Mouse (Mus musculus): Measurements from ENCODE around the gene Pcbp1.

Gene Pcbp1

DNA sequence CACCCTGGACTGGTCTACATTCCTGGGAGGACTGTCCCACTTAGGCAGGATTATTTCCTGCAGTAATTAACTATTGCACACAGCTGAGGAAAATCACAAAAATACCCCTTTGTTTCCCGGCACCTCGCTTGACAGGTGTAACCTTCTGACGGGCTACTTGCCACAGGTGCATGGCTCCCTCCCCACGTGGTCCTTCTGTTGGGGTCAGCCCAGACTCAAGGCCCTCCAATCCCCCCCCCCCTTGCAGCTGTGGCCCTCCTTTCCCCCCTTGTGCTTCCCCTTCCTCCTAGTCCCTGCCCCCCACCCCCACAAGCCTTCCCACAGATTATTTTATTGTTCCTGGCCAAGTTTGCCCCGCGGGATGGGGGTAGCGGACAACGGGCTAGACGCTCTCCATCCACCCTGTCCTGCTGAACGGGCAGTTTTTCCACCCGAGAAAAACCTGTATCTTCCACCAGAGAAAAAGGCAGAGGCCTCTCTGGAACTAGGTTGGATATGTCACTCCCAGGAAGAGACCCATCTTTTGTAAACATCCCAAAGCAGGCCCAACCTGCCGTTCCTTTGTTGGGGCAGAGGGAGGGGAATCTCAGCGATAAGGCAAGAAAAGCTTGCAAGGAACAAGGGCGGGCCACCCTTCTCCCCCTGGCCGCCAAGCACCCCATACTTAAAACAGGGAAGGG, 2.2 kb downstream of the Pcbp1 start:
- peak; percentile 49 for DNase-seq (ENCODE audit: low spot score)

DNA sequence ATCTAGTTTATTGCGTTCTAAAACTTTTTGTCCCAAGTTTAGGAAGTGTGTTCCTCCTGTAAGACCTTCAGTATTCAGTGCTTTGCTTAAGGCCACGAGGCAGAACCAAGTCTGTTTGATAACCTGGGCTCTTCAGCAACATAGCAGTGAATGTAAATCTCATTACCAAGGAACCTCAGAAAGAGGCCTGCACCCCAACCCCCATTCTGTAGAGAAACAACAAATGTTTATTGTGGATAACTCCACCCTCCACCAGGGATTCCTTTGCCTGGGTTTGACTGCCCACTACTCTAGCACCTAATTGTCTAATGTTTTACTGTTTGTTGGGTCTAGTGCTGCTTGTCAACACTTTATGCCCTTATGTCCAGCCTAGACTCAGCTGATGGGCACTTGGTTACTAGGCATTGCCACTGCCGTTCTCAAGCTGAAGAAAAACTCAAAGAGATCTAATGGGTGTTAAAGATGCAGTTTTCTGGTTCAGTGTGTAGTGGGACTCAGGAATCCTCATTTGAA, 2.8 kb downstream of the Pcbp1 start:
- peak; percentile 47 for DNase-seq (ENCODE audit: low spot score)

DNA sequence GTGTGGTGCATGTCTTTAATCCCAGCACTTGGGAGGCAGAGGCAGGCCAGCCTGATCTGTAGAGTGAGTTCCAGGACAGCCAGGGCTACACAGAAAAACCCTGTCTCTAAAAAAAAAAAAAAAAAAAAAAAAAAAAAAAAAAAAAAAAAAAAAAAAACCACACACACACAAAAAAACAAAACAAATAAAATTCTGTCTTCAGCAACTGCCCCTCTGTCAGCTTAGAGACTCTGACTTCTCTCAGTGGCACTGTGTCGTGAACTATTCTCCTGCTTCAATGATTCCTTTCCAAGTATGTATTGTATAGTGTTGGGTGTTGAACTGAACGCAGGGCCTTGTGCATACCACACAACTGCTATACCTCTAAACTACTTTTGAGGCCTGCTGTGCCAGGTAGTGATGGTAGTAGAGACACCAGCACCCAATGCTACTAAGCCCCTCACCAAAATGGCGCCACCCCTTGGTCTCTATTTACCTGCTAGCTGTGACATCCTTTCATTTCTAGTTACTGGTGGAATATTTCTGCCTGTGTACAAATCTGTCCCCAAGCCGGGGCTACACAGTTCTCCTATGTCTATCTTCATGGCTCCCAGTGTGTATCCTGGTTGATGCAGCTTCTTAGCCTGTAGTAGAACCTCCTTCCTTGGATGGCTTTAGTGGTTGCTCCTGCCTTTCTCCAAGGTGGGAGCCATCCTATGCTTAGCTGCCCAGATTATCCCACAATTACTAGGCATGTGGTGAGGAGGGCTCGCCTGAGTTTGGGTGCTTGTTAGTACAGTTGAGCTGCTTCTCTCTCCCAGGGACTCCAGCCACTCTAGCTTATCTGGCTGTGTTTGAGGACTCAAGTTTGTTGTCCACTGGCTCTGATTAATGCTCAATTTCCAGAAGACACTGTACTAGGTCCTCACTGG, 3.9 kb downstream of the Pcbp1 start:
- peak; percentile 59 for DNase-seq (ENCODE audit: low spot score)

DNA sequence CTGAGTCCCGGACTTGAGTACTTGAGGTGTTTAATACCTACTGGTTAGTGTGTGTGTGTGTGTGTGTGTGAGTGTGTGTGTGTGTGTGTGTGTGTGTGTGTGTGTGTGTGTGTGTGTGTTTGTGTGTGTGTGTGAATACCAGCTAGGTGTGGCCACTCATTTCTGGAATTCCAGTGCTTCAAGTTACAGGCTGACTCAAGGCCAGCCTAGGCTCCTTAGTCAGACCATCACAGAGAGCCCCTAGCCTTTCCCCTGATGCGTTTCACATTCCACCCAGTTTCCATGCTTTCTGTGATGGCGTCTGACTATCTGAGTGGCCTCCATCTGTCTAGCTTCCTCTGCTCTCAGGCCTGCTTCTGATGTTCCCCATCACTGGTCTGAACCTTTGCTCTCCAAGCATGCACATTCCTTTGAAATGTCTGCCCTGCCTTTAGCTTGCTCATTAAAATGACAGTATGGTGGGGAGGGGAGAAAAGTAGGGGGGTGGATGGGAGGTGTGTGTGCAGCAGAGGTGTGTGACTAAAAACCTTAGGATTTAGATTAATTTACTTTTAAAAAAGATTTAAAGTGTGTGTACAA, 6.3 kb downstream of the Pcbp1 start:
- no peak for DNase-seq (ENCODE audit: low spot score)

DNA sequence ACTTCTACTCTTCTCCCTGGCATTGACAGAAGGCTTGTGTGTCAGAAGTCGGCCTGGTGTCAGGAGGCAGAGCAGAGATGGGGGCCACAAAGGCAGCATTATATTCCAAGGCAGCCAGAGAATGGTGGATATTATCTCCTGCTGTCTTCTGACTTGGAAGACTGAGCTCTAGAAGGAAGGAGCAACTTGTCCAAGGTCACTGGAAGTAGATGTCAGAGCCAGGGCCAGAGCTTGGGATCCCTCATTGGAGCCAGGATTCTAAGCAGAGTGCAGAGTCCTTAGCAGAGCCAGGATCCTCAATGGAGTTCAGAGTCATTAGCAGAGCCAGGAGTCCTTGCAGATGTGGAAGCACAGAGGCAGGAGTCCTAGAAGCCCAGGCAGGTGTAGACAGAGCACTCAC, 10.1 kb downstream of the Pcbp1 start:
- DNase-seq (ENCODE audit: low spot score), result peak; percentile 81

DNA sequence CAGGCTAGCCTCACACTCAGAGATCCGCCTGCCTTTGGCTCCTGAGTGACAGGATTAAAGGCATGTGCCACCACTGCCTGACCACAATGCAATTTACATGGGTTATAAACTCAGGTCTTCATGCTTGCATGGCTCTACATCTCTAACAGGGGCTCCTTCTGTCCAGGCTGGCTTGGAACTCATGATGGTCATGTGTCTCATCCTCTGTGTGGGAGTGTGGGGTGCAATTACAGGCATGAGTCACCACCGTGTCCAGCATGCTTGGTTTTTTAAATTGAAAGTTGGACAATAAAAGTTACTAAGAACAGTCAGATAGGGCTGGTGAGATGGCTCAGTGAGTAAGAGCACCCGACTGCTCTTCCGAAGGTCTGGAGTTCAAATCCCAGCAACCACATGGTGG, 12.8 kb downstream of the Pcbp1 start:
- no peak for DNase-seq (ENCODE audit: low spot score)

DNA sequence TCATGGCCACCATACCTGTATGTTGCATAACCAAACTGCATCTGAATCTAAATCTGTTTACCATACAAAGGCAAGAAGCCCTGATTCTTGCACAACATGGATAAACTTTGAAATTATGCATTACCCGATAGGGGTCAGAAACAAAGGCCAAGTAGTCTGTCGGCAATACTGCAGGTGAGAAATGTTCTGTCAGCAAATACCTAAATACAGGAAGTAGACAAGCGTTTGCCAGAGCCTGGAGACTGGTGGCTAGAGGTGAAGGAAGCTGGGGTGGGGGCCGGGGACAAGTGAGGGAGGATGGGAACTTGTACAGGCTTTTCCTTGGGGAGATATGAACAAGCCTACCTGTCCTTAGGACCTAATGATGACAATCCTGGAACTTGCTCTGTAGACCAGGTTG, 15.1 kb downstream of the Pcbp1 start:
- no peak for DNase-seq (ENCODE audit: low spot score)

DNA sequence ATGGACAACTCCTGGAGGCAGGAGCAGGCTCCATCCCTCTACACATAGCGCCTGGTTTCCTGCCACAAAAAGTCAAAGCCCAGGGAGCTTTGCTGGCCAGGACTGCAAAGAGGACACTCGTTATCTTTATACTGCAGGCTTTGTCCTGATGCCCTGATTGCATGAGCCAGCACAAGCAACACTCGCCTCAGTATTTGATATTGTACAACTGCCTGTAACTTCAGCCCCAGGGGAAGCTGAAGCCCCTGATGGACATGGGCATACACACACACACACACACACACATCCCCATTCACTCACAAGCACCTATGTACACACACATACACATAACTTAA, 16.3 kb downstream of the Pcbp1 start:
- no peak for DNase-seq (ENCODE audit: low spot score)

DNA sequence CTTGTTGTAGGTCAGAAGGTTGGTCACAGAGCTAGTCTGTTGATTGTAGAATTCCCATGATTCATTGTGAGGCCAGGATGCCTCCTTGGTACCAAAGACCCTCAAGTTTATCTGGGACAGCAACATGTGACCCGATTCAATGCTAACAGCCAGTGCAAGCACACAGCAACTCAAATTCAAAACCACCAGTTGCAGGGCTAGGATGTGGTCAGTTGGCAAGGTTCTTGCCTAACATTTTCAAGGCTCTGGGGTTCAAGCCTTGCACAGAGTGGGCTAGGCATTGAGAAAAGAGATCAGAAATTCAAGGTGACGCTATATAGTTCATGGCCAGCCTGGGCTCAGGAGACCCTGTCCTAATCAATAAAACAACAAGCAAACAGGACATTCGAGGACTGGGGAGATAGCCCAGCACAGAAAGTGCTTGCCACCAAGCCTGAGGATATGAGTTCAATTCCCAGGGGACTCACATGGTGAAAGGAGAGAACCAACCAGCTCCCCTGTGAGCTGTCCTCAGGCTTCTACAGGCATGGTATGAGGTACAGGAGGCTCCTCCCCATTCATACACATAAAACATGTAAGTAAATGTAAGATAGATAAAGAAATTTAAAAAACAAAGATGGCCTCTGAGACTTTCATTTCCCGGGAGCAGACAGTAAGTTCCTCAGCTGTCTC, 16.8 kb downstream of the Pcbp1 start:
- no peak for DNase-seq (ENCODE audit: low spot score)

DNA sequence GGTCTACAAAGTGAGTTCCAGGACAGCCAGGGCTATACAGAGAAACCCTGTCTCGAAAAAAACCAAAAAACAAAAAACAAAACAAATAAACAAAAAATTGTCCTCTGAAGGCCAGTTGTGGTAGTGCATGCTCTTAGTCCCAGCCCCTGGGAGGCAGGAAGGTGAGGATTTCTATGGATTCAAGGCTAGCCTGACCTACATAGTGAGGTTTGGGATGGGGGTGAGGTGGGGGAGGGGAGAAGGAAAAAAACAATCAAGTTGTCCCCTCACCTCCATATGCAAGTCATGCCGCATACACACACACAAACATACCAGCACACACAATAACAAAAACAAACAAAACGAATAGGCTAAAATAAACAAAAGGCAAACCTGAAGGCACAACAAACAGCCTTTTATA, 17.4 kb downstream of the Pcbp1 start:
- no peak for DNase-seq (ENCODE audit: low spot score)

DNA sequence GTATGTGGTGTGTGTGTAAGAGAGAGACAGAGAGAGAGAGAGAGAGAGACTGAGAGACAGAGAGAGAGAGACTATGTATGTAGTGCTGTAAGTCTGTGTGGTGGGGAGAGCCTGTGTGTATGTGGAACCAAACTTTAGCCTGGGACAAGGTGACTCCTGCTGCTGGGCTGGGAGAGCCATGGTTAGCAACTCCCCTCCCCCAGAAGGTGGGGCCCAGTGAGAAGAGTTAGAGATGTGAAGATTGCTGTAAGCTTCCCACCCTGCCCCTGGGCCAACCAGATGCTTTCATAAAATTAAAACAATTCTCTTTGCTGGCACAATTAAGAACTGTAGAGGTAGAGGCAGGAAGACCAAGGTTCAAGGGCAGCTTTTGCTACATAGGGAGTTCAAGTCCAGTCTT, 19.0 kb downstream of the Pcbp1 start:
- DNase-seq (ENCODE audit: low spot score), result no peak

DNA sequence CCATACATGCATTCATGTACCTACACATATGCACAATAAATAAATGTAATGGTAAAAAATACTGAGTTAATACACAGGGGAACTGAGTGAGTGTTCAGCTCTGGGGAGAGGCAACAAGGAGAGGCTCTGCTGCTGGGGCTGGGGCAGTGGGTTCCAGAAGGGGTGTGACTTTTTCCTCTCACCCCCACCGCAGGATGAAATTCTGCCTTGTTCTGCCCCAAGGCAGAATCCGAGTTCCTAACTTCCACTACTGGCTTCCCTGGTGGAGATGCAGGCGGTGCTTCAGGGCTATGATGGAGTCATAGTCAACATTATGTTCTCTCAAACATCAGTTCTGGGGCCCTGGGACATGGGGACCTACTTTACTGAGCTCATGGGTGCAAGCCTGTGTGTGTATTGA, 19.8 kb downstream of the Pcbp1 start:
- DNase-seq (ENCODE audit: low spot score), result no peak

DNA sequence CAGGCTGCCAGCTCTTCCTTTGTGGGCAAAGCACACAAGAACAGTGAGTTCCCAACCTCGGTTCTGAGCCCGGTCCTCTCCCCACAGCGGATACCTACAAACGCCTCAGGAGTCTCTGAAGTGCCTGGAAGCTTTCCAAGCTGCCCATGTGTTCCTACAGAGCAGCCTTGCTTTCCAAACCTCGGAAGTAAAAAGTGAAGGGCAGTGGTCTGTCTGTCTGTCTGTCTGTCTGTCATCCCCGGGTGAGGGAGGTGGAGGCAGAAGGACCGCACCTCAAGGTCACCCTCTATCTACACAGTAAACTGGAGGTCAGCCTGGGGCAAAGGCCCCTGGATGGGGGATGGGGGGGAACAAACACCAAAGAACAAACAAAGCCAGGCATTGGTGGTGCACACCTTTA, 20.4 kb downstream of the Pcbp1 start:
- DNase-seq (ENCODE audit: low spot score), result no peak

DNA sequence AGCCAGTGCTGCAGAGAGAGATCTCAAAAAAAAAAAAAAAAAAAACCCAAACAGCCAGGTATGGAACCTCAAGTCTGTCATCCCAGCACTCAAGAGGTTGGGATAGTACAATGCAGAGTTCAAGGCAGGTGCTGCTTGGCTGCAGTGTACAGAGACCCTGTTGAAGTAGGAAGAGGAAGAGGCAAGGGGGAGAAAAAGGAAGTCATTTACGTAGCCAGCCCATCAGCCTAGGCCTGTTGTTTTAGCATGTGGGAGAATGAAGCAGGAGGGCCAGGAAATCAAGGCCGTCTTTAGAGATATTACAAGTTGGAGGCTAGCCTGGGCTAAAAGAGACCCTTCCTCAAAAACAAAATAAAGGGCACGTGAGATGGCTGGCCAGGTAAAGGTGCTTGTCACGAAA, 22.6 kb downstream of the Pcbp1 start:
- DNase-seq (ENCODE audit: low spot score), result no peak

DNA sequence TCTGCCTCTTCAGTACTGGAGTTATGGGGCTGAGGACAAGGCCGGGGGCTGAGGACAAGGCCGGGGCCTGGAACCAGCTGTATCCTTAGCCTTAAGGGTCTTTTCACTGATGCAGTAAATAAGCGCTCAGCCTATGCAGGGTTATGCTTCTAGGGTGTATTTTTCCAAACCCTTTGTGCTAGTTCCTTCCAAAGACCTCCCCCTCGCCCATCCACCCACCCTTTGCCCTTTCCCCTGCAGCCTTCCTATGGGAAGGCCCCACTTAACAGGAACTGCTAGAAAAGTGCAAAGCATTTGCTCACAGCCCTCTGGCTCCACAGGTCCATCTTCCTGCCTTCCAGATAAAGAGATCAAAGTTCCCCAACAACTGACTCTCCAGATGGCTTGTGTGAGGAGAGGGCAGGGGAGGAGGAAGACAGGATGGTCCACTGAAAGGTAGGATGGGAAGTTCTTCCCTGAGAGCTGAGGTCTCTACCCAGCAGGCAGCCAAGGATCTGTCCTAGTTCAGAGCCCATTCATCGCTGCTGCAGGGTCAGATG, 26.5 kb downstream of the Pcbp1 start:
- DNase-seq (ENCODE audit: low spot score), result no peak

DNA sequence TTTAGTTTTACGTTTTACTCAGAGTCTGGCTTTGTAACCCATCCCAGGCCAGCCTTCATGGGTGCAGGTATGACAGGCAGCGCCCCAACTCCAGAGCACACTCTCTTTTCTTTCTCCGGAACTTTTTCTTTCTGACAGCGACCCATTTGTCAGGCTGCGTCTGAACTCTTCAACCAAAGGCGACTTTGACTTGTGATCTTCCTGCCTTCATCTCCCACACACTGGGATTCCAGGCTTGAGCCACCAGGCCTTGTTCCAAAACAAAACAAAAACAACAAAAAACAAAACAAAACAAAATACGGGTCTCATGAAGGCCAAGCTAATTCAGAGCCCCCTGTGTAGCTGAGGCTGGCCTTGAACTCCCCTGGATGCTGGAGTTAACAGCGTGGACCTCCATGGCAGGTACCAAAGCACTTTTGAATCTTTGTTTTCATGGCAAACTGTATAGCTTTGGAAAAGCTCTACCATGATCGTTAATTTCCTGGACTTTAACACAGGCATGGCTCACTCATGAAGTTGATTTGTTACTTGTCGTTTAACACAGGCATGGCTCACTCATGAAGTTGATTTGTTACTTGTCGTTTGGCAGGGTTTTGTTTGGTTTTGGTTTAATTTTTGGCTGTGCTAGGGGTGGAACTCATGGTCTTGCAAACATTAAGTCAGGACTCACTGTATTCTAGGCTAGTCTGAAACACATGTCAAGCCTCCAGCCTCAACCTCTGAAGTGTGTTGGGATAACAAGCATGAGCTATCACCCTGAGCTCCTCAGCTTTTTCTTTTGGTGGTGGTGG, 28.0 kb downstream of the Pcbp1 start:
- no peak for DNase-seq (ENCODE audit: low spot score)

DNA sequence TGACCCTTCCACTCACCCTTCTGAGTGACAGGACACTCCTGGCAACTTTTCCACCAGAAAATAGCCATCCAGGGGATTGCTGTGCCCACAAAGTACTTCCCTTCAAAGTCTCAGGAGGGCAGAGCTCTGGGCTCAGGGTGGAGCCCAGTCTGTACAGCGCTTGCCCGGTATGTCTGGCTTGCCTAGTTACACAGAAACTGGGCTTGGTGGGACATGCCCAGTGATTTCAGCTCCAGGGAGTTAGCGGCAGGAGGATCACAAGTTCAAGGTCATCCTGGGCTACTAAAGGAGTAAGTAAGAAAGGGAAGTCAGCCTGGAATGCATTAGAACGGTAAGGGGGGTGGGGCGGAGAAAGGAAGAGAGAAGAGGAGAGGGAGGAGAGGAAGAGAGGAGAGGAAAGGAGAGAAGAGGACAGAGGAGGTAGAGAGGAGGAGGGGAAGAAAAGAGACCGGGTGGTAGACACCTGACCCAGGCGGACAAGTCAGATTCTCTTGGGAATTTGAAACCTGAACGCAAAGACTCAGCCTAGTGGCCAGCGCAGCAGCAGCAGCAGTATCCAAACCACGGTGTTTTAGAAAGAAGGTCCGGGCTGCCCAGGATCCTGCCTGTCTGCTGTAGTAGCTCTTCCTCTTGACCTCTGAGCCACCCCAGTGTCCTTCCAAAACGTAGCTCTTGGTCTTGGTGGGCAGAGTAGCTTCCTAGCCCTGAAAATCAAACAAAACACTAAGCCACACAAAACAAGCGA, 28.9 kb downstream of the Pcbp1 start:
- DNase-seq (ENCODE audit: low spot score), result peak; percentile 48

DNA sequence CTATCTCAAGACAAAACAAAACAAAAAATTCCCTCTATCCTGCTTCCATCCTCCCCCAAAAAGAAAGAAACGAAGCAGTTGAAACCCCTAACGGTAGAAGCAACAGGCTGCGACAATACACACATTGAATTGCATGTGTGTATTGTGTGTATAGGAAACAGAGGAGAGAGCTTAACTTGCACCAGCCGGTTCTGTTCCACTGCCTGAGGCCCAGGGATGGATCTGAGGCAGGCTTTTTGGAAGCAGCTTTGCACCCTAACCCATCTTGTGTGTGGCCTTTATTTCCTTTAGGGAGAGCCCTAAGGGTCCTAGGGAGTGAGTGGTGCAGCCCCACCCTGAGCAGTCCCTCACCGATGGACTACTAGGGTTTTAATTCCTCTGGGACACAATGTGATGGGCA, 29.5 kb downstream of the Pcbp1 start:
- DNase-seq (ENCODE audit: low spot score), result no peak

DNA sequence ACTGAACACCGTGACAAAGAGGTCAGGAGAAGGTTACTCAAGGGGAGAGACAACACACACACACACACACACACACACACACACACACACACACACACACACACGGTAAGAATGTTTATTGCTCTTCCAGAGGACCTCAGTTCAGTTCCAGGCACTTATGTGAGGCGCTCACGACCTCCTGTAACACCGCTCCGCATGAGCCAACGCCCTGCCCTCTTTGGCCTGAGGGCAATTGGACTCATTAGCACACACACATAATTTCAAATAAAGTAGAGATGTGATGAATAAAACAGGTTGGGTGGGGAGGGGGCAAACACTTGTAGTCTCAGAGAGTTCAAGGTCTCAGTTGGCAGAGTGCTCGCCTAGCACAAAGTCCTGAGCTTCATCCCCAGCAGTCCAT, 30.0 kb downstream of the Pcbp1 start:
- DNase-seq (ENCODE audit: low spot score), result no peak

DNA sequence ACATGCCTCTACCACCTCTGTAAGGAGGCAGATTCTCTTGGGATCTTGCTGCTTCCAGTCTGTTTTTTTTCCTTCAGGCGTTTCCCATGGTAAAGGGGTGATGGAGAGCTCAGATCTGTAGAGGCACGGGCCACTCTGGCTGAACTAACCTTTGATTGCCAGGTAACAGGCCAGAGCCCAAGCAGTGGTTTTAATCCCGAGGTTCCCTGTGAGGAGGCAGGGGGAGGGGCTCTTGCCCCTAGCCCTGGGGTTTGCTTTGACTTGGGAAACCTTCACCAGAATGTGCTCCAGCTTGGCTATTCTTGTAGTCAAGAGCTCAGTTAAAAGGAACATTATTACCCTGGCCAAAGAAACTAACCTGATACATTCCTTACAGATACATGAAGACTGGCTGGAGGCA, 30.5 kb downstream of the Pcbp1 start:
- no peak for DNase-seq (ENCODE audit: low spot score)

DNA sequence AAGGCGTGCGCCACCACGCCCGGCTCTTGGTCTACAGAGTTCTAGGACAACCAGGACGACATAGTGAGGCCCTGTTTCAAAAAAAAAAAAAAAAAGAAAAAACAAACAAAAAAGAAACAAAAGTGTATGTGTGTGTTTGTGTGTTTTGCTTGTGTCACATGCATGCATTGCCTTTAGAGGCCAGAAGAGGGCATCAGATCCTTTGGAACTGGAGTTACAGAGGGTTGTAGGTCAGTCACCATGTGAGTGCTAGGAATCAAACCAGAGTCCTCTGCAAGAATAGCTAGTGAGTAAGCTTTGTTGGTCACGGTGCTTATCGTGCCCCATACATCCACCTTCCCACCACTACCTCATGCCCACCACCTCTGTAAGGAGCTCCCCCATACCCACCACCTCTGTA, 31.4 kb downstream of the Pcbp1 start:
- DNase-seq (ENCODE audit: low spot score), result no peak

All from adipocyte (in vitro differentiated cells).